Mouse (Mus musculus): Measurements from ENCODE around the gene Chchd6. TPM values are rescaled to one million over a fixed set of nuclear protein-coding genes. Genes with fewer than 3 reads are reported as not detected.

The Chchd6 gene
- polyA plus RNA-seq, 1 experiment = 9.1 TPM

DNA sequence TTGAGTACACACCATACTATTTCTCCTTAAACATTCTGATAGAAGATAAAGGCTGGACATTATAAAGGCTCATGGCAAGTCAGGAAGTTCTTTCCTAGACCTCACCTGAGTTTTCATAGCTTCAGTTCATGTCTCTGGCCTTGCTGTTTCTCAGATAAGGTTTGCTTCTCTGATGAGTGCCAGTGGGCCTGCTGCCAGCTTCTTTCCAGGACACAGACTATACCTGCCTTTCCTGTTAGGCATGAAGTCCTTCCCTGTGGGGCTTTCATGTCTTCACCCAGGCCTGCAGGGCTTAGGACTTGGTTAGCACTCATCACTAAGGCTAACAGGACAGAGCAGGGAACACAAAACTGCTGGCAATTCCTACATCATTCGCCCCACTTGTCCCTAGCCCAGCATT lies 186.4 kb downstream of the Chchd6 start:
- peaks cover 19% of the 10 kb centered on the region; the same call in 1 of the 2 replicates for H3K4me1 ChIP-seq (ENCODE audit: control insufficient read depth, insufficient read depth, insufficient read length, low read length)
- H3K27ac ChIP-seq (ENCODE audit: insufficient read depth, low read depth, low read length) = no peak overlapping the region
- H3K27me3 ChIP-seq (ENCODE audit: control insufficient read depth, insufficient read depth, low read length) = no peaks in the 10 kb centered on the region
- H3K36me3 ChIP-seq (ENCODE audit: control insufficient read depth, insufficient read depth, low read length) = no peaks in the 10 kb centered on the region
- TF ChIP-seq CTCF (IDR thresholded peaks at IDR 0.05; ENCODE audit: extremely low read depth, insufficient read length, insufficient replicate concordance, low read depth, low read length) (no peak), POLR2A (IDR thresholded peaks at IDR 0.05; ENCODE audit: low read depth, low read length) (no peak)
- 85% methylated on average over 1 of the region's 1 CpGs for WGBS
- H3K4me3 ChIP-seq (ENCODE audit: low read depth, low read length) = no peak overlapping the region

DNA sequence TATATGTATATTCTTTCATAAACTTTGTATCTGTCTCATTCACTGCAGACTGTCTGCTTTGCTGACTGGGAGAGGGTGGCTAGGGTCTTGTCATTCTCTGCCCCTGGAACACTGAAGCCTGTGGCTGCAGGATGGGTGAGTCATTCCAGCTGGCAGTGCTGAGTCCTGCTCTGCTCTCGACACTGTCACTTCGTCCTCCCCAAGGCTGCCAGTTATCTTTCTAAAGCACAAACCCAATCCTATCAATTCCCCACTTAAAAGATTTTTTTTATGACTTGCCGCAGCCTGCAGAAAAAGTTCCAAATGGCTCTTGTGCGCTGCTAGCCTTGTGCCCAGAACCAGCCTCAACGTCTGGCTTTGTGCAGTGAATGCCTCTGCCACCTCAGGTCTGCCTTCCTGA lies 187.2 kb downstream of the Chchd6 start:
- Histone ChIP-seq H3K4me3 (ENCODE audit: low read depth, low read length) (no peak overlapping the region), H3K27ac (ENCODE audit: insufficient read depth, low read depth, low read length) (no peak overlapping the region), H3K27me3 (ENCODE audit: control insufficient read depth, insufficient read depth, low read length) (no peaks in the 10 kb centered on the region), H3K36me3 (ENCODE audit: control insufficient read depth, insufficient read depth, low read length) (no peaks in the 10 kb centered on the region), H3K4me1 (ENCODE audit: control insufficient read depth, insufficient read depth, insufficient read length, low read length) (peaks cover 13% of the 10 kb centered on the region; the same call in 1 of the 2 replicates)
- TF ChIP-seq POLR2A (IDR thresholded peaks at IDR 0.05; ENCODE audit: low read depth, low read length) = no peak
- TF ChIP-seq CTCF (IDR thresholded peaks at IDR 0.05; ENCODE audit: extremely low read depth, insufficient read length, insufficient replicate concordance, low read depth, low read length) = no peak
- WGBS = 82% methylated on average over 5 of the region's 5 CpGs

DNA sequence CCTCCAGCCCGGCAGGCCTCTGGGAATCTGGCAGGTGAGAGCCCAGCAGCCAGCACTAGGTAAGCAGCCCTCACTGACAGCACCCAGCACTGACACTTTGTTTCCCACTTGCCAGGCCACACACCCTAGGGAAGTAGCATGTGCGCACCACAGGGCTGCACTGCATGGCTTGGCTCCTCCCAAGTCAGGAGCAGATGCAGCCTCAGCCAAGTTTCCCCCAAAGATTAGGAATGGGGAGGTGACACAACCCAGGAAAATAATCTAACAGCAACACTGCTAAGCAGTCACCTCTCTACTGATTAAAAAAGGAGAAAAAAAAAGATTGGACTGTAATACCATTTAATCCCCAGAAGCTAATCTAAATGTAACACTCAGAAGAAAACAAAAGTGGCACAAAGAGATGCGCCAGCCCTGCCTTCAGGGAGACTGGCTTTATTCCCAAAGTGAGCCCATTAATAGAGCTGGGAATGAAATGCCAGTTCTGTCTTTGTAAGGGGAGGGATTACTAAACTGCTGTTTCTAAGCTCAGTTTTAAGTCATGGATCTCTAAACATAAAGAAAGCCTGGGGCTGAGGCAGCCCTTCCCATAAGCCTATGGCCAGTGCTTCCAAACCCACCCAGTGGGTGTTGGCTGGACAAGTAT lies 188.1 kb downstream of the Chchd6 start:
- 79% methylated on average over 3 of the region's 3 CpGs for WGBS
- no peak for TF ChIP-seq POLR2A (IDR thresholded peaks at IDR 0.05; ENCODE audit: low read depth, low read length)
- no peak for TF ChIP-seq CTCF (IDR thresholded peaks at IDR 0.05; ENCODE audit: extremely low read depth, insufficient read length, insufficient replicate concordance, low read depth, low read length)
- no peaks in the 10 kb centered on the region for H3K36me3 ChIP-seq (ENCODE audit: control insufficient read depth, insufficient read depth, low read length)
- H3K4me3 ChIP-seq (ENCODE audit: low read depth, low read length) = no peak overlapping the region
- no peaks in the 10 kb centered on the region for H3K27me3 ChIP-seq (ENCODE audit: control insufficient read depth, insufficient read depth, low read length)
- H3K27ac ChIP-seq (ENCODE audit: insufficient read depth, low read depth, low read length) = no peak overlapping the region
- peaks cover 7% of the 10 kb centered on the region; the same call in 1 of the 2 replicates for H3K4me1 ChIP-seq (ENCODE audit: control insufficient read depth, insufficient read depth, insufficient read length, low read length)

DNA sequence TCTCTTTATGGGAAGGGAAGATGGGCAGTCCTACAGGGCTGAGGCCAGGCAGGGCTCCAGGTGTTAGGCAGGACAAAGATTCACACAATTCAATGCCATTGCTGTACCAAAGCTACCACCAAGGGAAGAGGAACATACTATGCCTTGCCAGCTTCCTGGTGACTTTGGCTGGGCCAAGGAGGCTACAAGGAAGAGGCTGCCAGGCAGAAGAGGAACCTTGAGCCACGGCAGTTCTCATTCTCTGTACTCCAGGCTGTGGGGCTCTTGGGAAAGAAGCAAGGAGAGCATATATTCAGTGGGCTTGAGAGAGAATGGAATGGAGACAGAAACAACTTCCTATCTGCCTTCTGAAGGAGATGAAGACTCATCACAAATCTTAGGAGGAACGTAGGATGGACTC lies 190.5 kb downstream of the Chchd6 start:
- peaks cover 3% of the 10 kb centered on the region; the same call in 1 of the 2 replicates for H3K4me1 ChIP-seq (ENCODE audit: control insufficient read depth, insufficient read depth, insufficient read length, low read length)
- H3K36me3 ChIP-seq (ENCODE audit: control insufficient read depth, insufficient read depth, low read length) = no peaks in the 10 kb centered on the region
- no peaks in the 10 kb centered on the region for H3K27me3 ChIP-seq (ENCODE audit: control insufficient read depth, insufficient read depth, low read length)
- no peak overlapping the region for H3K4me3 ChIP-seq (ENCODE audit: low read depth, low read length)
- no peak overlapping the region for H3K27ac ChIP-seq (ENCODE audit: insufficient read depth, low read depth, low read length)
- WGBS = 71% methylated on average over 2 of the region's 2 CpGs
- TF ChIP-seq POLR2A (IDR thresholded peaks at IDR 0.05; ENCODE audit: low read depth, low read length) (no peak), CTCF (IDR thresholded peaks at IDR 0.05; ENCODE audit: extremely low read depth, insufficient read length, insufficient replicate concordance, low read depth, low read length) (no peak)

DNA sequence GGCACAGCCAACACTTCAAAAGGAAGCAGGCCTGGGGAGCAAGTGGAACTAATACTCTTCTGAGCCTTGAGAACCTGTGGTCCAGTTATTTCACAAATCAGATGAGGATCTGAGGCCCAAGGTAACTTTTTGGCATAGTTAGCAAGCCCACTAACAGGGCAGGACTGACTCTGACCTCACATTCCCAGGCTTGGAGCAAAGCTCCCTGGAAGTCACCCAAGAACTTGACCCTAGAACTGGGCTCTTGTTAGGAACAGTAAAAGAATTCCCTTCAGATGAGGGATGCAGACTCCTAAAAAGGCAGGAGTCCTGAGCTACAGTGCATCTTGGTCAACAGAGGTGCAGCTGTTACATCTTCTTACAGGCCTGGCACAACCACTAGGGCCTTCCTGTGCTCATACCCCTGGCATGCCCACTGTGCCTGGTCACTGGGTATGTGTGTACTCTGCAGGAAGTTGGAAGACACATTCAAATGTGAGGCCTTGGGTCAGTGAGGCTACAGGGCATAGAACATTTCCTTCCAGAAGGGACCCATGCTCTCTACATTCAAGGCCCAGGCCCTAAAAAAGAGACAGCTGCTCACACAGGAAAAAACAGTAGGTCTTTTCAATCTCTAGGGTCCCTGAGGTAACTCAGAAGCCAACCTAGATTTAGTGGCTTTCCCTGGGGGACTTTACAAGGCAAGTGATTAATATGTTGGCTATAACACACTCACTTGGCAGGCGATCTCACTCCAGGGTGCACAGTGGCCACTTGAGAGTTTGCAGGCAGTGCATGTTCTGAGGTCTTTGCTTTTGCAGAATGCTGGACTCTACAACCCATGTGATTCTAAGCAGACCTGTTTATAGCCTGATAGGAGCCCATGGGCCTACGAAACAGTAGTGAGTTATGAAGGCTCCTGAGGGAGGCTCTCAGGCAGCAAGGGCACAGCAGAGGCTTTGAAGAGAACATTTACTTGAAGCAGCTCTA lies 191.9 kb downstream of the Chchd6 start:
- no peak overlapping the region for H3K27ac ChIP-seq (ENCODE audit: insufficient read depth, low read depth, low read length)
- no peaks in the 10 kb centered on the region for H3K36me3 ChIP-seq (ENCODE audit: control insufficient read depth, insufficient read depth, low read length)
- TF ChIP-seq POLR2A (IDR thresholded peaks at IDR 0.05; ENCODE audit: low read depth, low read length) = no peak
- TF ChIP-seq CTCF (IDR thresholded peaks at IDR 0.05; ENCODE audit: extremely low read depth, insufficient read length, insufficient replicate concordance, low read depth, low read length) = no peak
- 74% methylated on average over 2 of the region's 2 CpGs for WGBS
- H3K4me1 ChIP-seq (ENCODE audit: control insufficient read depth, insufficient read depth, insufficient read length, low read length) = peaks cover under 1% of the 10 kb centered on the region; the same call in 1 of the 2 replicates
- H3K27me3 ChIP-seq (ENCODE audit: control insufficient read depth, insufficient read depth, low read length) = no peaks in the 10 kb centered on the region
- H3K4me3 ChIP-seq (ENCODE audit: low read depth, low read length) = no peak overlapping the region

DNA sequence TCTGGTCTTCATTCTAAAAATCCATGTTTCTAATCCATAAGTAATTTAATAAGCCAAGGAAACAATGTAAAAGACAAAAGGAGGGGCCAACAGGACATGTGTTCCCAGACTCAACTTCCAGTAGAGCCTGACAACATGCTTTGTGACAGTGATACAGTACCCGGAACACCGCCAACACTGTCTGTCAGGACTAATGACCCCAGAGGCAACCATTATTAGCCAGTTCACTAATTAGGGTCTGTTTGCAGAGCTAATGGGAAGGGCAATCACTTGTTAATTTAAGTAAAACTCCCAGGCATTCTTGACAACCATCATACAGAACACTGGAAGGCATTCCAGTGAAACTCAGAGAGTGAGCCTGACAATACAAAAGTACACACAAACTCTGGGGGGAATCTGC lies 193.0 kb downstream of the Chchd6 start:
- no peaks in the 10 kb centered on the region for H3K27me3 ChIP-seq (ENCODE audit: control insufficient read depth, insufficient read depth, low read length)
- 98% methylated on average over 2 of the region's 2 CpGs for WGBS
- H3K27ac ChIP-seq (ENCODE audit: insufficient read depth, low read depth, low read length) = no peak overlapping the region
- TF ChIP-seq POLR2A (IDR thresholded peaks at IDR 0.05; ENCODE audit: low read depth, low read length) = no peak
- TF ChIP-seq CTCF (IDR thresholded peaks at IDR 0.05; ENCODE audit: extremely low read depth, insufficient read length, insufficient replicate concordance, low read depth, low read length) = no peak
- no peak overlapping the region for H3K4me3 ChIP-seq (ENCODE audit: low read depth, low read length)
- H3K4me1 ChIP-seq (ENCODE audit: control insufficient read depth, insufficient read depth, insufficient read length, low read length) = no peaks in the 10 kb centered on the region
- no peaks in the 10 kb centered on the region for H3K36me3 ChIP-seq (ENCODE audit: control insufficient read depth, insufficient read depth, low read length)

DNA sequence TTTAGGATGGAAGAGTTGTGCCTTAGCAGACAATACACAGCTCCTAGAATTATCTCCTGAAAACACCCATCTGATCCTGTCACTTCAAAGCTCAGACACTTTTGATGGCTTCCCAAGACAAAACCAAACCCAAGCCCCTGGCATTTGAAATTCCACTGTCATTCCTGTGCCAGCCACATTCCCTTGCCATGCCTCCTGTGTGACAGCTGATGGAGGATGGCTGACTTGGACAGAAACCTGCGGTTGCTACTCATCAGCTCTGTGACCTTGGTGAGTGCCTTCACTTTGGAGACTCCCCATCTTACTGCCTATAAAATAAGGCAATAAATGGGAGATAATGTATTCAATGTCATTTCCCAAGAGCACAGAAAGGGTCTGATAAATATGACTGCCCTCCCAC lies 195.9 kb downstream of the Chchd6 start:
- Histone ChIP-seq H3K4me3 (ENCODE audit: low read depth, low read length) (no peak overlapping the region), H3K36me3 (ENCODE audit: control insufficient read depth, insufficient read depth, low read length) (no peaks in the 10 kb centered on the region), H3K27ac (ENCODE audit: insufficient read depth, low read depth, low read length) (no peak overlapping the region), H3K4me1 (ENCODE audit: control insufficient read depth, insufficient read depth, insufficient read length, low read length) (no peaks in the 10 kb centered on the region), H3K27me3 (ENCODE audit: control insufficient read depth, insufficient read depth, low read length) (no peaks in the 10 kb centered on the region)
- 86% methylated on average over 1 of the region's 1 CpGs for WGBS
- TF ChIP-seq CTCF (IDR thresholded peaks at IDR 0.05; ENCODE audit: extremely low read depth, insufficient read length, insufficient replicate concordance, low read depth, low read length) = no peak
- TF ChIP-seq POLR2A (IDR thresholded peaks at IDR 0.05; ENCODE audit: low read depth, low read length) = no peak
